Mouse (Mus musculus): Measurements from ENCODE around the gene Tlcd2.
"Not testable (repeated sequence)": the region's sequence is repeated elsewhere in the genome, so short reads cannot be mapped to it uniquely, and the experiment has no call there.

Tlcd2 gene

GRCm38 (mm10) chr11:75450304-75450908 is 11.1 kb upstream of the Tlcd2 start:
- DNase-seq (ENCODE audit: low spot score): no peak

GRCm38 (mm10) chr11:75450936-75451335 is 10.6 kb upstream of the Tlcd2 start:
- no peak for DNase-seq (ENCODE audit: low spot score)

- DNase-seq (ENCODE audit: low spot score): no peak
These were observed 9.4 kb upstream of the Tlcd2 start for GRCm38 (mm10) chr11:75452081-75452480.

GRCm38 (mm10) chr11:75452812-75453557 is 8.5 kb upstream of the Tlcd2 start:
- no peak for DNase-seq (ENCODE audit: low spot score)

- DNase-seq (ENCODE audit: low spot score): peak; percentile 77
These were observed 7.3 kb upstream of the Tlcd2 start, which contains the start of gene Wdr81 for GRCm38 (mm10) chr11:75453991-75454930. TSS of gene Wdr81 (minus strand) at chr11:75454717.

- no peak for DNase-seq (ENCODE audit: low spot score)
These were observed 6.3 kb upstream of the Tlcd2 start for GRCm38 (mm10) chr11:75455041-75455736.

GRCm38 (mm10) chr11:75455971-75456370 is 5.5 kb upstream of the Tlcd2 start:
- not testable (repeated sequence) for DNase-seq (ENCODE audit: low spot score)

GRCm38 (mm10) chr11:75456440-75456871 is 5.1 kb upstream of the Tlcd2 start:
- DNase-seq (ENCODE audit: low spot score): no peak

GRCm38 (mm10) chr11:75458169-75458568 is 3.3 kb upstream of the Tlcd2 start:
- no peak for DNase-seq (ENCODE audit: low spot score)

- no peak for DNase-seq (ENCODE audit: low spot score)
These were observed 2.9 kb upstream of the Tlcd2 start for GRCm38 (mm10) chr11:75458628-75459041.

GRCm38 (mm10) chr11:75459141-75459711 is 2.3 kb upstream of the Tlcd2 start:
- no peak for DNase-seq (ENCODE audit: low spot score)

- no peak for DNase-seq (ENCODE audit: low spot score)
These were observed 1.8 kb upstream of the Tlcd2 start for GRCm38 (mm10) chr11:75459751-75460102.

GRCm38 (mm10) chr11:75460103-75460843 is 1.2 kb upstream of the Tlcd2 start:
- peak; percentile 55 for DNase-seq (ENCODE audit: low spot score)

GRCm38 (mm10) chr11:75461743-75462252 is 283 bp downstream of the Tlcd2 start:
- no peak for DNase-seq (ENCODE audit: low spot score)

- peak; percentile 39 for DNase-seq (ENCODE audit: low spot score)
These were observed 803 bp downstream of the Tlcd2 start for GRCm38 (mm10) chr11:75462253-75462783.

GRCm38 (mm10) chr11:75462865-75463336 is 1.4 kb downstream of the Tlcd2 start:
- DNase-seq (ENCODE audit: low spot score): peak; percentile 55

GRCm38 (mm10) chr11:75463624-75464023 is 2.1 kb downstream of the Tlcd2 start:
- no peak for DNase-seq (ENCODE audit: low spot score)

GRCm38 (mm10) chr11:75464417-75464816 is 2.9 kb downstream of the Tlcd2 start:
- no peak for DNase-seq (ENCODE audit: low spot score)

GRCm38 (mm10) chr11:75465051-75465450 is 3.5 kb downstream of the Tlcd2 start:
- no peak for DNase-seq (ENCODE audit: low spot score)

All from ovary, postnatal 10 days (tissue).